Mouse (Mus musculus): ENCODE results near the gene Wdr31.
"Not testable (repeated sequence)": the region's sequence is repeated elsewhere in the genome, so short reads cannot be mapped to it uniquely, and the experiment has no call there.

The Wdr31 gene

DNA sequence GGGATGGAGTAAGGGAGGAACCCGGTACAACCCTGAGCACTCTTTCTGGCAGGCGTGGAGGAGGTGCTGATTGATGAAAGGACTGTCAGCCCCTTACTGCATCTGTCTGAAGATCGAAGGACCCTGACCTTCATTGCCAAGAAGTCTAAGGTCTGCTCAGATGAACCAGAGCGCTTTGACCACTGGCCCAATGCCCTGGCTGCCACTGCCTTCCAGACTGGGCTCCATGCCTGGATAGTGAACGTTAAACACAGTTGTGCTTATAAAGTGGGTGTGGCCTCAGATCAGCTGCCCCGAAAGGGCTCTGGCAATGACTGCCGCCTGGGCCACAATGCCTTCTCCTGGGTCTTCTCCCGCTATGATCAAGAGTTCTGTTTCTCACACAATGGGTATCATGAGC is 25.2 kb upstream of the Wdr31 start:
- in situ Hi-C loops (cut with MboI, MseI): no loop called here

- in situ Hi-C loops (cut with MboI, MseI): no loop called here
Observed at GRCm38 (mm10) chr4:62494230-62494629, 23.5 kb upstream of the Wdr31 start.

DNA sequence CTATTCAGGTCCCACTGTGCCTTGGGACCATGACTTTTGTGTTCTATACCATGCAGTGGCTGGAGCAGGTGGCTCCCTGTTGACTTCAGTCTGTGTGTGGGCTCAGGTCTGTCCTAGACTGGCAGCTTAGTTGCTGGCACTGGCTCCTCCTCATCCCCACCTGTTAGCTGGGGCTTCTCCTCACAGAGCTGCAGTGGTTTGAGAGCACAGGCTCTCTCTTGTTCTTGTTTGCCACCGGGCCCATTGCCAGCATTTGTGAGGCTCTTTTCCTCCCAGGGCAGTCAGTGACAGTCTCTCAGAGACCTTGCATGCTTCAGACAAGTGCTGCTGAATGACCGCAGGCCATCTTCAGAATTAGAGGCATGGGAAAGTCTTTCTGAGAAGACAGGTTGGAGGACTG is 22.0 kb upstream of the Wdr31 start:
- in situ Hi-C loops (cut with MboI, MseI): no loop called here

DNA sequence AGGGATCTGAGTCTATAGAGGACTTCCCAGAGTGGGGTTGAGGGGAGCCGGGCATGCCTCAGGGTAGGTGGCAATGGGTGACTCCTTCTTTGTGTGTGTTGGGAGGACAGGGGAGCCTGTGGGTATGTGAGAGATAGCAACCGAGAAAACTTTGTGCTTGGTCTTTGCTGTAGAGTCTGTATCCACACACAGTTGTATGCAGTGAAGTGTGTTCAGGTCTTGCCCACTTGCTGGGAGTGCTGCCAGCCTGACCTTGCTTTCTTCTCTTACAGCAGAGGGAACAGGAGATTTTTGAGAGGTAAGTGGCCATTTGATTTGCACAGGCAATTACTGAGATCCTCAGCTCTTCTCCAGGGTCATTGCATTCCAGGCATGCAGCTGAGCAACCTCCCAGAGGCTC is 17.2 kb upstream of the Wdr31 start:
- in situ Hi-C loops (cut with MboI, MseI): no loop called here

- in situ Hi-C loops (cut with MboI, MseI): no loop called here
Observed at GRCm38 (mm10) chr4:62487172-62487571, 16.5 kb upstream of the Wdr31 start.

GRCm38 (mm10) chr4:62486162-62486696 is 15.5 kb upstream of the Wdr31 start:
- in situ Hi-C loops (cut with MboI, MseI): no loop called here

DNA sequence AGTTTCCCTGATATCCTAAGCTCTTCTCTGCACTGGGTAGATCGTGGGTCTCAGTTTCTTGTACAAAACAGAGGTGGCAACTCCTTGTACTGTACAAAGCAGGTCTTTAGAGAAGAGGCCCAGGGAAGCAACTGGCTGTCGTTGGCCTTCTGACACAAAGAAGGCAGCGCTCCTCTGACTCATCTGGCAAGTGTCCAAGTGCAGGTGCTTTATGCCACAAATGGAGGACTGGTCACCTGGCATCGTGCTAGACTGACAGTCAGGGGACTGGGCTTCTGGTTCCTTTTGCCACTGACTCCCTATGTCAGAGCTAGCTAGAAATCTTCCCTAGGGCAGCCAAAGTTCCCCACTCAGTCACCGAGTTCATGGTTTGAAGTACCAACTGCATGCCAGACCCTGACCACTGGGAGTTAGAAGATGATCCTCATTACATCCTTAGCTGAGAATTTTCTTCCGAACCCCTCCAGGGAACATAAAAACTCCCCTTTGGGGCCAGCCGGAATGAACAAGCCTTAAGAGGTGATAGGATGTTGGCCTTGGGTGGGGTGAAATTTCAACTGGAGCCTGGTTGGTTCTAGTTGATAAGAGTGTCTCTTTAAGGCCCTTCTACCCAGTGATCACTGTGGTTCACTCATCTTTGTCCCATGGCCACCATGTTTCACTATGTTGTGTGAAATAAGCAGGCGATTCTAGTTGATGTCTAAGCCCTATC is 14.9 kb upstream of the Wdr31 start:
- in situ Hi-C loops (cut with MboI, MseI): no loop called here

DNA sequence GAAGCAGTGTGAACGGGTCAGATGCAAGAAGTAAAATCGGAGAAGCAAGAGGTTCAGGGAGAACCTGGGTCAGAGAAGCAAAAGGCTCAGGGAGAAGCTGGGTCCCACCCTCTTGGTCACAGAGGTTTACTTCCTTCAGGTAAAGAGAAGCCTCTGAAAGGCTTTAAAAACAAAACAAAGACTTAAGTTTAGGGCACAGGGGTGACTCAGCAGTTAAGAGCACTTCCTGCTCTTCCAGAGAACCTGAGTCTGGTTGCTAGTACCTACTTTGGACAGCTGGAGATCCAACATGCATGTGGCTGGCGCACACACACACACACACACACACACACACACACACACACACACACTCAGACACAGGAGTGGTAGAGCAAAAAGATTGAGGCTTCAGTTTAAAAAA is 14.2 kb upstream of the Wdr31 start:
- in situ Hi-C loops (cut with MboI, MseI): no loop called here

- in situ Hi-C loops (cut with MboI, MseI): no loop called here
Observed at GRCm38 (mm10) chr4:62480709-62481605, 10.3 kb upstream of the Wdr31 start.

- in situ Hi-C loops (cut with MboI, MseI): no loop called here
Observed at GRCm38 (mm10) chr4:62479937-62480708, 9.4 kb upstream of the Wdr31 start, which contains the start of gene Bspry. Gene Bspry, plus strand, starts transcription at chr4:62480053.

- in situ Hi-C loops (cut with MboI, MseI): not testable (repeated sequence)
Observed at GRCm38 (mm10) chr4:62479593-62479936, 8.9 kb upstream of the Wdr31 start.

GRCm38 (mm10) chr4:62477542-62478244 is 7.0 kb upstream of the Wdr31 start:
- in situ Hi-C loops (cut with MboI, MseI): no loop called here

DNA sequence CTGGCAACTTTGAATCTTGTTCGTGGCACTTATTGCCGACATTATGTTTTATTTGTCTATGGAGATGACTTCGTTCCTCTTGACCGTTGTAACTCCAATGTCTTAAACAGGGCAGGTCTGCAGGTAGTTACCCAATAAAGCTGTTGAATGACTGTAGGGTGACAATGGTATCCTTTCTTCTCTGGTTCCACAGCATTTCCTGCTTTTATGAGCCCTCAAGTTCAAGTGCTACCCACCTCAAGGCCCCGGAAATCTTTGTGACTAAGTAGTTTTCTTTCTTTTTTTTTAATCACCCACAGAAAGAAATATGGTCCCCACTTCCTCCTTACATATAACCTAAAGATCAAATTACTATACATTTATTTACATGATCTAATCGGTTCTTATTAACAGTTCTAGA is 5.1 kb upstream of the Wdr31 start:
- in situ Hi-C loops (cut with MboI, MseI): no loop called here

- in situ Hi-C loops (cut with MboI, MseI): no loop called here
Observed at GRCm38 (mm10) chr4:62475131-62475530, 4.4 kb upstream of the Wdr31 start.

GRCm38 (mm10) chr4:62472071-62472470 is 1.4 kb upstream of the Wdr31 start:
- in situ Hi-C loops (cut with MboI, MseI): no loop called here

- in situ Hi-C loops (cut with MboI, MseI): no loop called here
Observed at GRCm38 (mm10) chr4:62468158-62468557, 2.5 kb downstream of the Wdr31 start.

GRCm38 (mm10) chr4:62463124-62463523 is 7.6 kb downstream of the Wdr31 start:
- in situ Hi-C loops (cut with MboI, MseI): no loop called here

GRCm38 (mm10) chr4:62460348-62460747 is 10.3 kb downstream of the Wdr31 start:
- in situ Hi-C loops (cut with MboI, MseI): no loop called here

DNA sequence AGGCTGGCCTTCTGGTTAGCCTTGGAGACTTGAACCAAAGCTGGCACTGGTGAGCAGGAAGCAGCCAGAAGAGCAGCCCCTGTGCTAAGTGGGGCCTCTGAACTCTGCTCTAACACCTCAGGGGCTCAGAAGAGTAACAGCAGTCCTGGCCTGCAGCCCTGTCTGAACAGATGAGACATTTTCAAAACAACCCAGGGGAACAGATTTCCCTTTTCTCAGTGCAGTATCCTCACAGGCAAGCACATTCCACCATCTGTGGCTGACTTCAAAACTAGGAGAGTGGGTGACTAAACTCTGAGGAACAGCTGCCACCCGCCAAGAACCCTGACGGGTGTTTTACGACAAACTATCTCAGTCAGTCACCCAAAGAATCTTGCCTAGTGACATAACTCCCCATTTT is 11.6 kb downstream of the Wdr31 start:
- in situ Hi-C loops (cut with MboI, MseI): loop anchor here (5.0 kb wide), 1 partner anchor 308 kb away; no protein-coding TSS in a partner anchor

- in situ Hi-C loops (cut with MboI, MseI): loop anchor here (5.0 kb wide), 1 partner anchor 312 kb away; no protein-coding TSS in a partner anchor
Observed at GRCm38 (mm10) chr4:62454995-62455394, 15.7 kb downstream of the Wdr31 start.

DNA sequence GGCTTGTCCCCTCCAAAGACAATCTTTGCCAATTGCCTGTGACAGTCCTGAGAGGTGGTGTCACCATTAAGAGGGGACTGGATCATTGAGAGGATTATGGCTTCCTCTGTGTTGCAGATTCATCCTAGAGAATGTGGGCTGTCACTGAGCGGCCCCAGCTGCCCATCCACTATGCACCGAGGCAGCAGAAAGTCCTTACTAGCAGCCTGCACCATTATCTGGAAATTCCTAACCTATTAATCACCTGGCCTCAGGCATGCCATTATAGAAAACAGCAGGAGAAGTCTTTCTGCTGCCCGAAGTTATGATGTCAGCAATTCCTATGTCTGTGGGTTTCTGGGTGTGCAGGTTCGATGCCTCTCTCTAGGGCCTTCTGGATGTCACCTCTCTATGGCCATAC is 29.7 kb downstream of the Wdr31 start:
- in situ Hi-C loops (cut with MboI, MseI): no loop called here

All from T-helper 1 cell (primary cell).